In the genomic region with DNA sequence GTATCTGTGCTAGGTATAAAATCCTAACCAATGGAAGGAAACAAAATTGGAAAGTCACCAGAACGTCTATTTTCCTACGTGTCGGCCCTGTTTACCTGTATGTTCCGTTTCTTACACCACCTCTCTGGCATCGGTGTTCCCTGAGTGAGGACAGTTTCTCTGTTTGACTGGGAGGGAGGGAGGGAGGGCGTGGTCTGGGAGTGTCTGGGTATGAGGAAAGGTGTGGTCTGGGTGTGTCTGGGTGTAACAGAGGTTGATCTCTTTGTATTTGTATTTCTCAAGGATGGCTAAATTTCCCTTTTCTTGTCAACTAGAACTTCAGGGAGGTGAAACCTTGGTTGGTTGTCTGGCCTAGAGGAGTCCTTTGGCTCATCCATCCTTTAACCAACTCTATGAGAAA, we compare ENCODE assay signal across 22 mouse cellular contexts.
DNase-seq lines count a peak whose midpoint lies in the region; ATAC-seq and TF ChIP-seq lines count a peak whose summit lies in the region.
"Had no signal": no experiment of that assay in that cellular context is flagged by ENCODE, and none has a peak within 500 bp of the region (broad histone marks: within the 10 kb centered on the region; RNA-seq: fewer than 3 reads in every experiment).

No protein-coding gene starts in this region.

- H3K4me1 ChIP-seq in liver, embryonic 12.5 days = peaks cover 34% of the 10 kb centered on the region
- H3K4me1 ChIP-seq in liver, embryonic 16.5 days (ENCODE audit: control insufficient read depth, low read depth, low read length) = peaks cover 20% of the 10 kb centered on the region
- no peaks in the 10 kb centered on the region for H3K4me1 ChIP-seq in midbrain, postnatal 0 days (ENCODE audit: insufficient read depth, low read length)
- H3K4me1 ChIP-seq: embryonic facial prominence, embryonic 12.5 days; forebrain, embryonic 15.5 days; hindbrain, embryonic 15.5 days had no signal

- WGBS in liver, embryonic 12.5 days (ENCODE audit: insufficient replicate concordance) = 55% methylated on average over 6 of the region's 6 CpGs
- 46% methylated on average over 6 of the region's 6 CpGs for WGBS in liver, embryonic 16.5 days (ENCODE audit: insufficient replicate concordance)
- WGBS in midbrain, postnatal 0 days = 91% methylated on average over 6 of the region's 6 CpGs

- peak overlapping the region; percentile 36 for H3K4me2 ChIP-seq in liver, embryonic 12.5 days
- peak overlapping the region; percentile 12; the same call in 1 of the 2 replicates for H3K4me2 ChIP-seq in liver, embryonic 16.5 days (ENCODE audit: low read depth, low read length)
- H3K4me2 ChIP-seq in midbrain, postnatal 0 days (ENCODE audit: low read depth, low read length, poor library complexity, severe bottlenecking) = no peak overlapping the region
- H3K4me2 ChIP-seq: embryonic facial prominence, embryonic 12.5 days; forebrain, embryonic 15.5 days; heart, embryonic 12.5 days; hindbrain, embryonic 15.5 days had no signal

- TF ChIP-seq CTCF in midbrain, postnatal 0 days (IDR thresholded peaks at IDR 0.05) = no peak

- intact Hi-C loops in heart, postnatal 10 days (cut with DNase I) = no loop called here

- no peak overlapping the region for H3K4me3 ChIP-seq in liver, embryonic 12.5 days
- H3K4me3 ChIP-seq in liver, embryonic 16.5 days (ENCODE audit: low read depth, low read length) = no peak overlapping the region
- H3K4me3 ChIP-seq in midbrain, postnatal 0 days (ENCODE audit: low read depth, low read length) = no peak overlapping the region
- H3K4me3 ChIP-seq: embryonic facial prominence, embryonic 12.5 days; forebrain, embryonic 15.5 days; heart, embryonic 12.5 days; hindbrain, embryonic 15.5 days had no signal

- no peaks in the 10 kb centered on the region for H3K9me3 ChIP-seq in liver, embryonic 12.5 days (replicated peaks)
- no peaks in the 10 kb centered on the region for H3K9me3 ChIP-seq in liver, embryonic 16.5 days (replicated peaks; ENCODE audit: control insufficient read depth, low read length)
- H3K9me3 ChIP-seq in midbrain, postnatal 0 days (ENCODE audit: low read length) = no peaks in the 10 kb centered on the region
- H3K9me3 ChIP-seq: embryonic facial prominence, embryonic 12.5 days; forebrain, embryonic 15.5 days; heart, embryonic 12.5 days; hindbrain, embryonic 15.5 days had no signal

- no peaks in the 10 kb centered on the region for H3K27me3 ChIP-seq in liver, embryonic 12.5 days (replicated peaks)
- no peaks in the 10 kb centered on the region for H3K27me3 ChIP-seq in liver, embryonic 16.5 days (ENCODE audit: control insufficient read depth, insufficient read depth, low read depth, low read length)
- no peaks in the 10 kb centered on the region for H3K27me3 ChIP-seq in midbrain, postnatal 0 days (ENCODE audit: insufficient read depth, low read length)
- H3K27me3 ChIP-seq: embryonic facial prominence, embryonic 12.5 days; forebrain, embryonic 15.5 days; heart, embryonic 12.5 days; hindbrain, embryonic 15.5 days; Patski had no signal

- no peak overlapping the region for H3K27ac ChIP-seq in liver, embryonic 12.5 days
- no peak overlapping the region for H3K27ac ChIP-seq in liver, embryonic 16.5 days (ENCODE audit: low read length)
- no peak overlapping the region for H3K27ac ChIP-seq in midbrain, postnatal 0 days (ENCODE audit: low read depth, low read length)
- H3K27ac ChIP-seq: embryonic facial prominence, embryonic 12.5 days; forebrain, embryonic 15.5 days; hindbrain, embryonic 15.5 days had no signal

- no peaks in the 10 kb centered on the region for H3K36me3 ChIP-seq in liver, embryonic 12.5 days
- no peaks in the 10 kb centered on the region for H3K36me3 ChIP-seq in liver, embryonic 16.5 days (ENCODE audit: control insufficient read depth, insufficient read depth)
- no peaks in the 10 kb centered on the region; the same call in 1 of the 2 replicates for H3K36me3 ChIP-seq in midbrain, postnatal 0 days (ENCODE audit: insufficient read depth, low read length)
- H3K36me3 ChIP-seq: embryonic facial prominence, embryonic 12.5 days; heart, embryonic 12.5 days; hindbrain, embryonic 15.5 days had no signal

- H3K9ac ChIP-seq in liver, embryonic 12.5 days = no peak overlapping the region
- H3K9ac ChIP-seq in liver, embryonic 16.5 days (ENCODE audit: low read depth, low read length) = no peak overlapping the region
- H3K9ac ChIP-seq in midbrain, postnatal 0 days (replicated peaks; ENCODE audit: low read length, poor library complexity, severe bottlenecking) = no peak overlapping the region
- H3K9ac ChIP-seq: embryonic facial prominence, embryonic 12.5 days; forebrain, embryonic 15.5 days; heart, embryonic 12.5 days; hindbrain, embryonic 15.5 days had no signal

- ATAC-seq in liver, embryonic 12.5 days = peak; percentile 76
- peak; percentile 68 for ATAC-seq in liver, embryonic 16.5 days (ENCODE audit: low read depth)
- no peak for ATAC-seq in midbrain, postnatal 0 days (ENCODE audit: low FRiP score)
- ATAC-seq: CD4-positive, CD25-positive, alpha-beta regulatory T cell, adult 4 months; forebrain, embryonic 15.5 days; Patski had no signal

- DNase-seq in heart, adult 11 months = peak; percentile 2
- DNase-seq in heart, postnatal 10 days = no peak
- DNase-seq in R1 (ENCODE audit: low read depth, low spot score) = peak; percentile 73
- DNase-seq in frontal cortex, adult 2 months (ENCODE audit: extremely low spot score in 1 of 2, low spot score in 1 of 2) = no peak
- no peak for DNase-seq in embryo, embryonic 10.5 days (ENCODE audit: low spot score)
- no peak for DNase-seq in midbrain, postnatal 0 days (ENCODE audit: low spot score)
- DNase-seq: adrenal gland, adult 8-10 months; adrenal gland, postnatal 36 days; B cell, adult 2 months; cerebellum, adult 11 months; cerebellum, adult 8-10 months; cerebellum, postnatal 14 days; gastrocnemius, postnatal 14 days; heart, postnatal 36 days had no signal

Comparison
In these comparisons a context has a peak if more than half of its experiments do, and no peak if none do; other contexts are left out.
1. DNase-seq: peak in heart, adult 11 months (single experiment) and R1 (single experiment); none in heart, postnatal 10 days (0 of 2), frontal cortex, adult 2 months (0 of 2), embryo, embryonic 10.5 days (single experiment) and midbrain, postnatal 0 days (single experiment).